Mouse (Mus musculus): Measurements from ENCODE around the gene Olfr1326-ps1.

The Olfr1326-ps1 gene

DNA sequence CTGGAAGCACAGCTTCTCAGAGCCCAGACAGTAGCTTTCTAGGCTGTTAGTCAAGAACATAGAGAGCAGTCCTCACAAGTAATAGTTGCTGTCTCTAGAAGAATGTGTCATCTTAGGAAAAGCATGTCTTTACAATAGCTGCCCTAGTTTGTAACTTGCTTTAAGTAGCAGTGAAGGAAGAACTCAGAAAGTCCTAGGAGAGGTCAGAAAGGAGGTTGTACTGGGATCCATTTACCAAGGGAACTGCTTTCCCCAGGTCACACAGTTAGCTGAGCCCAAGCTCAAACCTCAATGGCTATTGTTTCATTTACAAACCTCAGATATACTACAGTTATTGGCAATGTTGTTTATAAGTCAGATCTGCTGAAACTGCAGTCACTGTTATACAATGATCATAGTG lies at the start of gene Olfr1326-ps1:
TSS of gene Olfr1326-ps1 (minus strand) at position 101 of the 400 bp plus-strand sequence.
- DNase-seq = no peak

DNA sequence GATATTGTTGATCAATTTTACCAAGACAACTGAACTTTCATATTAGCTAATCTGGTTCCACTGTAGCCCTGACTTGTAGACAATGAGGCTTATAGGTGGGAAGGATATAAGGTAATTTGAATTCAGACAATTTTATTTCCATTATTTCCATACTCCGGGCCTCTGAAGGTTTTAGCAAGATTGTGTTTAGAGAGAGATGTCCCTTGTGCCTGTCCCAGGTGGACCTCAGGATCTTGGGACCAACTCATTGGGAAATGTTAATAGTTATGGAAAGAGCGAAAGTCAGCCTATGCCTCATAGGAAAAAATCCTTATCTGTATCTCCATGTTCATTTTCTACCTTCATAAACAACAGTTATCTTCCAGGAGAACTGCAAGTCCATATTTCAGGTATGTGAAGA lies 17.7 kb upstream of the Olfr1326-ps1 start, which contains the start of gene Olfr1325:
TSS of gene Olfr1325 (plus strand) at position 301 of the 400 bp plus-strand sequence.
- no peak for DNase-seq
